Mouse (Mus musculus) Patski (cell line): ENCODE results near the gene Ift140. TPM values are rescaled to one million over a fixed set of nuclear protein-coding genes. Genes with fewer than 3 reads are reported as not detected.

Source experiments
- ATAC-seq: fragments of 100-300 bp; one replicate; pipeline ENCODE4 v1.8.0; 2021
- CTCF ChIA-PET: fragments of 350-600 bp; sonication (Branson Sonifier 250); formaldehyde crosslinking; loops from one replicate; lab custom pipeline; 2022; ENCODE audit warnings: inconsistent platforms; lab: Charles Lee
- POLR2A ChIA-PET: fragments of 350-600 bp; sonication (Branson Sonifier 250); formaldehyde crosslinking; loops from one replicate; lab custom pipeline; 2022; ENCODE audit warnings: antibody characterized with exemption, inconsistent platforms; lab: Charles Lee
- DNase-seq: peaks from one replicate; pipeline ENCODE4 v3.0.0-alpha.2; 2011; ENCODE audit warnings: low read depth, low spot score
- H3K27me3 ChIP-seq: fragments of 371-371 bp; one replicate; pipeline ENCODE4 v1.5.1; 2021
- CTCF ChIP-seq: fragments of 100-300 bp; IDR thresholded peaks from one replicate; pipeline ENCODE4 v1.5.1; 2021
- in situ Hi-C: fragments of 300-500 bp; cut with MboI; formaldehyde crosslinking; loops from 3 replicates; pipeline ENCODE4 v1.11.1; 2018; ENCODE audit warnings: low pct_unique_long_range_greater_than_20kb, mixed read lengths
- polyA plus RNA-seq: library from polyadenylated mRNA; unstranded; gene quantifications from one replicate; pipeline ENCODE4 v1.2.3, GENCODE M21; 2021

Ift140 gene
- 24.5 TPM for polyA plus RNA-seq

- ATAC-seq: peak; percentile 78
- ChIA-PET POLR2A (no interaction called here), CTCF (interaction anchor here (0.9 kb wide), 1 partner anchor 206 kb away, joined by 3 read pairs; no protein-coding TSS in a partner anchor)
- peak; percentile 94 for DNase-seq
- no peaks in the 10 kb centered on the region for H3K27me3 ChIP-seq
- in situ Hi-C loops: loop anchor here (5.0 kb wide), 1 partner anchor 78 kb away; the partner anchor contains the start of gene Mapk8ip3
- no peak for TF ChIP-seq CTCF
These were observed at the start of gene Ift140, which contains the start of gene Cramp1l for GRCm38 (mm10) chr17:25015655-25016291. TSS of gene Ift140 (plus strand) at chr17:25016085. TSS of gene Cramp1l (minus strand) at chr17:25015788.

- no peak for TF ChIP-seq CTCF
- ChIA-PET POLR2A (no interaction called here), CTCF (interaction anchor here (1.3 kb wide), 1 partner anchor 12 kb away, joined by 3 read pairs; no protein-coding TSS in a partner anchor)
- ATAC-seq (no peak), DNase-seq (no peak)
- in situ Hi-C loops: no loop called here
- no peaks in the 10 kb centered on the region for H3K27me3 ChIP-seq
These were observed 28.7 kb upstream of the Ift140 start for GRCm38 (mm10) chr17:24987221-24987620.

GRCm38 (mm10) chr17:24994721-24995120, 21.2 kb upstream of the Ift140 start:
- no peaks in the 10 kb centered on the region for H3K27me3 ChIP-seq
- POLR2A ChIA-PET: no interaction called here
- ATAC-seq (no peak), DNase-seq (no peak)
- CTCF ChIA-PET: interaction anchor here (1.6 to 1.8 kb wide), 2 partner anchors 9 to 10 kb away, joined by 4 to 5 read pairs; no protein-coding TSS in a partner anchor
- no peak for TF ChIP-seq CTCF
- in situ Hi-C loops: no loop called here

- POLR2A ChIA-PET: no interaction called here
- in situ Hi-C loops: no loop called here
- no peak for ATAC-seq
- no peak for DNase-seq
- CTCF ChIA-PET: interaction anchor here (0.9 to 1.8 kb wide), 2 partner anchors 11 to 21 kb away, joined by 4 to 5 read pairs; no protein-coding TSS in a partner anchor
- no peak for TF ChIP-seq CTCF
- no peaks in the 10 kb centered on the region for H3K27me3 ChIP-seq
These were observed 10.8 kb upstream of the Ift140 start for GRCm38 (mm10) chr17:25005102-25005501.

- no peak for TF ChIP-seq CTCF
- H3K27me3 ChIP-seq: no peaks in the 10 kb centered on the region
- CTCF ChIA-PET: no interaction called here
- in situ Hi-C loops: no loop called here
- no peak for DNase-seq
- ATAC-seq: no peak
- POLR2A ChIA-PET: interaction anchor here (0.6 kb wide), 1 partner anchor 1224 kb away, joined by 3 read pairs; no protein-coding TSS in a partner anchor
These were observed 8.4 kb upstream of the Ift140 start for GRCm38 (mm10) chr17:25007480-25007879.

- ATAC-seq (no peak), DNase-seq (no peak)
- no peak for TF ChIP-seq CTCF
- no peaks in the 10 kb centered on the region for H3K27me3 ChIP-seq
- ChIA-PET CTCF (no interaction called here), POLR2A (no interaction called here)
- in situ Hi-C loops: no loop called here
These were observed 2.0 kb upstream of the Ift140 start for GRCm38 (mm10) chr17:25013606-25014501.

GRCm38 (mm10) chr17:25014841-25015570, 879 bp upstream of the Ift140 start:
- in situ Hi-C loops: loop anchor here (5.0 kb wide), 1 partner anchor 78 kb away; the partner anchor contains the start of gene Mapk8ip3
- ChIA-PET POLR2A (no interaction called here), CTCF (interaction anchor here (0.9 kb wide), 1 partner anchor 206 kb away, joined by 3 read pairs; no protein-coding TSS in a partner anchor)
- ATAC-seq (peak; percentile 29), DNase-seq (no peak)
- H3K27me3 ChIP-seq: no peaks in the 10 kb centered on the region
- TF ChIP-seq CTCF: no peak

- DNase-seq: no peak
These were observed 627 bp downstream of the Ift140 start for GRCm38 (mm10) chr17:25016292-25017132.

GRCm38 (mm10) chr17:25036183-25036582, 20.3 kb downstream of the Ift140 start:
- in situ Hi-C loops: no loop called here
- no peak for TF ChIP-seq CTCF
- ATAC-seq: no peak
- DNase-seq: no peak
- ChIA-PET POLR2A (no interaction called here), CTCF (no interaction called here)
- H3K27me3 ChIP-seq: no peaks in the 10 kb centered on the region

More at GRCm38 (mm10) chr17:25016292-25017132, 627 bp downstream of the Ift140 start:
- in situ Hi-C loops: loop anchor here (5.0 kb wide), 1 partner anchor 79 kb away; the partner anchor contains the start of gene Mapk8ip3
- ChIA-PET CTCF (no interaction called here), POLR2A (no interaction called here)
- no peaks in the 10 kb centered on the region for H3K27me3 ChIP-seq
- TF ChIP-seq CTCF: no peak
- peak; percentile 64 for ATAC-seq
